In the genomic region with DNA sequence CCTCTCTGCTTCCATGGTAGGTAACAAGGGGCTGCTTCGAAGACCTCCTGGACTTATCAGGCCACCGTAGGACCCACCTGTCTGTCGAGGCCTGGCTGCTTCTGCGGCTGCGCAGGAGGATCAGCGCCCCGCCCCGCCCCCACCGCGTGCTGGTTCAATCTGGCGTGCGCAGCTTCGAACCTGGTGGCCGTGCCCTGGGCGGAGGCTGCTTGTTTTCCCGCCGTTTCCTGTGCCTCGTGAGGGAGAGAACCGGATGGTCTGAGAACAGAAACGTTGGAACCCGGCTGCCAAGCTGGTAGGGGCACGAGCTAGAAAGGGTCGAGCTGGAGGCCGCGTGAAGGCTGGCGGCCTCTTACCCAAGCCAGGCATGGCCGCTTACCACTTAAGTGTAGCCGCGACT, we compare ENCODE assay signal across 21 mouse cellular contexts. TPM values are rescaled to one million over a fixed set of nuclear protein-coding genes. Genes with fewer than 3 reads are reported as not detected.
DNase-seq lines count a peak whose midpoint lies in the region; ATAC-seq and TF ChIP-seq lines count a peak whose summit lies in the region.
"Had no signal": no experiment of that assay in that cellular context is flagged by ENCODE, and none has a peak within 500 bp of the region (broad histone marks: within the 10 kb centered on the region; RNA-seq: fewer than 3 reads in every experiment).

A gene (plus strand): TSS at position 151 of the 400 bp plus-strand sequence.

- no peak for TF ChIP-seq CTCF in ES-Bruce4 (IDR thresholded peaks at IDR 0.05; ENCODE audit: low read depth, low read length)
- TF ChIP-seq CTCF in brain, embryonic 14.5 days (IDR thresholded peaks at IDR 0.05; ENCODE audit: borderline replicate concordance, extremely low read depth, insufficient read depth, insufficient read length) = no peak
- no peak for TF ChIP-seq CTCF in stomach, postnatal 0 days (IDR thresholded peaks at IDR 0.05; ENCODE audit: low read depth)

- peak within 1 kb of the TSS; percentile 16 for H3K4me3 ChIP-seq in ES-Bruce4 (ENCODE audit: low read depth, low read length)
- H3K4me3 ChIP-seq in ES-E14 (ENCODE audit: insufficient read depth in 1 of 2, low read depth in 1 of 2, low read length in 2 of 2, poor library complexity in 1 of 2, severe bottlenecking in 1 of 2) = peak within 1 kb of the TSS; percentile 4 to 39; a peak in 2 of 4 replicates
- H3K4me3 ChIP-seq in stomach, postnatal 0 days (ENCODE audit: low read depth, low read length) = no peak within 1 kb of the TSS
- H3K4me3 ChIP-seq: embryonic facial prominence, embryonic 13.5 days; forebrain, embryonic 12.5 days; heart, embryonic 12.5 days; hindbrain, embryonic 15.5 days had no signal

- peak; percentile 58 for DNase-seq in ES-E14 (ENCODE audit: low read depth, low spot score)
- DNase-seq in brain, embryonic 14.5 days (ENCODE audit: low read depth) = peak; percentile 0
- no peak for DNase-seq in kidney, postnatal 4 days
- no peak for DNase-seq in cerebellum, postnatal 14 days
- DNase-seq in stomach, postnatal 0 days (ENCODE audit: low spot score) = no peak
- DNase-seq: adrenal gland, postnatal 14 days; cerebellum, adult 8-10 months; cerebellum, postnatal 36 days; forebrain, postnatal 0 days; gastrocnemius, postnatal 14 days had no signal

- H3K9me3 ChIP-seq in ES-Bruce4 (replicated peaks; ENCODE audit: control insufficient read depth, insufficient read depth, low read length, poor library complexity, severe bottlenecking) (no peaks in the 10 kb centered on the region; the same call in 1 of the 2 replicates), ES-E14 (ENCODE audit: control insufficient read depth, insufficient read depth, low read depth, low read length) (no peaks in the 10 kb centered on the region)
- H3K9me3 ChIP-seq in stomach, postnatal 0 days (ENCODE audit: control insufficient read depth, low read length) = no peaks in the 10 kb centered on the region
- H3K9me3 ChIP-seq: embryonic facial prominence, embryonic 13.5 days; forebrain, embryonic 12.5 days; heart, embryonic 12.5 days; hindbrain, embryonic 15.5 days had no signal

- H3K4me2 ChIP-seq in stomach, postnatal 0 days (replicated peaks; ENCODE audit: low read depth) = no peak within 1 kb of the TSS
- H3K4me2 ChIP-seq: embryonic facial prominence, embryonic 13.5 days; forebrain, embryonic 12.5 days; heart, embryonic 12.5 days; hindbrain, embryonic 15.5 days had no signal

- in situ Hi-C loops in ES-E14 (cut with MboI; ENCODE audit: low sequenced_read_pairs in 2 of 2, unreplicated experiment in 2 of 2) = no loop called here

- H3K4me1 ChIP-seq in ES-Bruce4 (ENCODE audit: control insufficient read depth, insufficient read depth, low read length) = no peaks in the 10 kb centered on the region
- H3K4me1 ChIP-seq in ES-E14 (ENCODE audit: control insufficient read depth in 2 of 2, insufficient read depth in 2 of 2, low read length in 2 of 2, poor library complexity in 1 of 2) = no peaks in the 10 kb centered on the region
- no peaks in the 10 kb centered on the region for H3K4me1 ChIP-seq in stomach, postnatal 0 days (replicated peaks; ENCODE audit: control insufficient read depth, insufficient read depth)
- H3K4me1 ChIP-seq: embryonic facial prominence, embryonic 13.5 days; forebrain, embryonic 12.5 days; hindbrain, embryonic 15.5 days had no signal

- TF ChIP-seq EP300 in ES-Bruce4 (IDR thresholded peaks at IDR 0.05; ENCODE audit: insufficient read depth, low read depth, low read length) = 0 out of 2 replicates have a peak, but pooled peaks have one; percentile 16
- TF ChIP-seq EP300 in stomach, postnatal 0 days (optimal IDR thresholded peaks at IDR 0.05) = no peak

- ATAC-seq in stomach, postnatal 0 days (ENCODE audit: low FRiP score, low TSS enrichment) = no peak
- ATAC-seq: activated CD4-positive, CD25-positive, alpha-beta regulatory T cell, adult 4 months; forebrain, postnatal 0 days; intestine, embryonic 16.5 days had no signal

- H3K27ac ChIP-seq in ES-Bruce4 (ENCODE audit: insufficient read depth, low read length) (no peak within 1 kb of the TSS), ES-E14 (ENCODE audit: insufficient read depth, low read depth, low read length, poor library complexity, severe bottlenecking) (no peak within 1 kb of the TSS)
- no peak within 1 kb of the TSS for H3K27ac ChIP-seq in stomach, postnatal 0 days (replicated peaks)
- H3K27ac ChIP-seq: embryonic facial prominence, embryonic 13.5 days; forebrain, embryonic 12.5 days; hindbrain, embryonic 15.5 days had no signal

- TF ChIP-seq POLR2A in ES-Bruce4 (IDR thresholded peaks at IDR 0.05; ENCODE audit: insufficient read depth, low read length) = no peak
- TF ChIP-seq POLR2A in brain, embryonic 14.5 days (IDR thresholded peaks at IDR 0.05; ENCODE audit: borderline replicate concordance, extremely low read depth, insufficient read depth, insufficient read length, poor library complexity, severe bottlenecking) = no peak

- H3K9ac ChIP-seq in ES-Bruce4 (ENCODE audit: low read depth, poor library complexity, severe bottlenecking) = no peak within 1 kb of the TSS
- H3K9ac ChIP-seq in ES-E14 (ENCODE audit: insufficient read depth, low read depth, low read length, poor library complexity, severe bottlenecking) = no peak within 1 kb of the TSS
- H3K9ac ChIP-seq in stomach, postnatal 0 days (ENCODE audit: low read length) = no peak within 1 kb of the TSS
- H3K9ac ChIP-seq: embryonic facial prominence, embryonic 13.5 days; forebrain, embryonic 12.5 days; forebrain, postnatal 0 days; heart, embryonic 12.5 days; hindbrain, embryonic 15.5 days had no signal

- 83% methylated on average over 29 of the region's 29 CpGs for WGBS in stomach, postnatal 0 days

- no peaks in the 10 kb centered on the region for H3K36me3 ChIP-seq in ES-Bruce4 (ENCODE audit: control insufficient read depth, insufficient read depth, low read length, poor library complexity, severe bottlenecking)
- H3K36me3 ChIP-seq in ES-E14 (ENCODE audit: control insufficient read depth, insufficient read depth, low read length, poor library complexity, severe bottlenecking) = no peaks in the 10 kb centered on the region
- H3K36me3 ChIP-seq in stomach, postnatal 0 days (ENCODE audit: control insufficient read depth, insufficient read depth, low read length) = no peaks in the 10 kb centered on the region
- H3K36me3 ChIP-seq: embryonic facial prominence, embryonic 13.5 days; forebrain, embryonic 12.5 days; heart, embryonic 12.5 days; hindbrain, embryonic 15.5 days had no signal

- peaks cover 2% of the 10 kb centered on the region for H3K27me3 ChIP-seq in ES-Bruce4 (ENCODE audit: control insufficient read depth, insufficient read depth, low read length, poor library complexity, severe bottlenecking)
- no peaks in the 10 kb centered on the region for H3K27me3 ChIP-seq in stomach, postnatal 0 days (ENCODE audit: control insufficient read depth, insufficient read depth, low read length)
- H3K27me3 ChIP-seq: embryonic facial prominence, embryonic 13.5 days; forebrain, embryonic 12.5 days; heart, embryonic 12.5 days; hindbrain, embryonic 15.5 days had no signal

TF ChIP-seq in ES-E14, 5 proteins besides CTCF, POLR2A, EP300 and RAD21:
- no peak for TF ChIP-seq ZNF384 (IDR thresholded peaks at IDR 0.05; ENCODE audit: low read depth, low read length)
- TF ChIP-seq HCFC1 (IDR thresholded peaks at IDR 0.05; ENCODE audit: borderline replicate concordance, insufficient read depth, low read length) = no peak
- no peak for TF ChIP-seq CHD2 (IDR thresholded peaks at IDR 0.05; ENCODE audit: low read depth, low read length)
- TF ChIP-seq MAFK (IDR thresholded peaks at IDR 0.05; ENCODE audit: insufficient read depth, low read depth, low read length) = no peak
- TF ChIP-seq ZC3H11A (IDR thresholded peaks at IDR 0.05; ENCODE audit: borderline replicate concordance, low read depth, low read length) = no peak

RNA-seq across cellular contexts. Expression of the gene that starts here (rescaled TPM):
- polyA plus RNA-seq in ES-Bruce4 (2011; ENCODE audit: insufficient read depth, insufficient read length, low read depth, missing spikeins) = 0.66 and 1.5 TPM in 2 replicates
- 1.5 and 1.9 TPM in 2 replicates for total RNA-seq in ES-E14 (2012; rRNA removed)
- 0.06 TPM in 1 of 2 replicates, not detected in the other for polyA plus RNA-seq in brain, embryonic 14.5 days (2012; rRNA removed)
- polyA plus RNA-seq in stomach, postnatal 0 days (2015; fragmentation: Nextera tagmentation; extraction: Ambion mirVana) = not detected in 2 replicates
- total RNA-seq: adrenal gland, postnatal 14 days; forebrain, postnatal 0 days; heart, postnatal 25 days had no signal
- polyA plus RNA-seq: activated CD4-positive, CD25-positive, alpha-beta regulatory T cell, adult 4 months; embryonic facial prominence, embryonic 13.5 days; forebrain, embryonic 12.5 days; forebrain, postnatal 0 days; gonadal fat pad, adult 2 months; heart, embryonic 12.5 days; heart, embryonic 16.5 days; hindbrain, embryonic 11.5 days; hindbrain, embryonic 15.5 days; intestine, embryonic 16.5 days had no signal

Comparison
In these comparisons a context has a peak if more than half of its experiments do, and no peak if none do; other contexts are left out.
1. Peak in DNase-seq in brain, embryonic 14.5 days; RNA of the gene not detected or under 1 TPM.